Mouse (Mus musculus) layer of hippocampus, postnatal 36 days (tissue): ENCODE results near the gene Fgf16. TPM values are rescaled to one million over a fixed set of nuclear protein-coding genes. Genes with fewer than 3 reads are reported as not detected.

Experiments
- DNase-seq, 2 experiments: peaks; one replicate each; pipeline ENCODE4 v3.0.0; 2022
- total RNA-seq, 2 experiments: library from RNA; stranded (reverse); gene quantifications; 2 replicates each; pipeline ENCODE4 v1.2.3; 2021

The Fgf16 gene
- 1 to 10 TPM; 1.6 TPM for total RNA-seq

GRCm38 (mm10) chrX:105764162-105765004 is at the start of gene Fgf16:
Gene Fgf16, plus strand, starts transcription at chrX:105764279.
- no peak for DNase-seq

GRCm38 (mm10) chrX:105714740-105715139 is 49.3 kb upstream of the Fgf16 start:
- DNase-seq = no peak

GRCm38 (mm10) chrX:105715789-105716321 is 48.2 kb upstream of the Fgf16 start:
- no peak for DNase-seq

GRCm38 (mm10) chrX:105718388-105718787 is 45.7 kb upstream of the Fgf16 start:
- no peak for DNase-seq

- no peak for DNase-seq
These were observed 45.1 kb upstream of the Fgf16 start for GRCm38 (mm10) chrX:105718943-105719342.

- DNase-seq = no peak
These were observed 39.9 kb upstream of the Fgf16 start for GRCm38 (mm10) chrX:105724174-105724573.

- DNase-seq = no peak
These were observed 1.1 kb upstream of the Fgf16 start for GRCm38 (mm10) chrX:105762847-105763527.

- DNase-seq = no peak
These were observed 467 bp upstream of the Fgf16 start for GRCm38 (mm10) chrX:105763612-105764011.

GRCm38 (mm10) chrX:105765005-105765706 is 1.1 kb downstream of the Fgf16 start:
- DNase-seq = no peak

- no peak for DNase-seq
These were observed 1.9 kb downstream of the Fgf16 start for GRCm38 (mm10) chrX:105766013-105766412.

GRCm38 (mm10) chrX:105767177-105767764 is 3.2 kb downstream of the Fgf16 start:
- no peak for DNase-seq

- DNase-seq = no peak
These were observed 3.9 kb downstream of the Fgf16 start for GRCm38 (mm10) chrX:105767932-105768331.

- DNase-seq = no peak
These were observed 9.2 kb downstream of the Fgf16 start for GRCm38 (mm10) chrX:105773281-105773680.

GRCm38 (mm10) chrX:105794806-105795403 is 30.8 kb downstream of the Fgf16 start:
- no peak for DNase-seq

- DNase-seq = no peak
These were observed 60.4 kb downstream of the Fgf16 start for GRCm38 (mm10) chrX:105824462-105824861.

Other genes starting within 250 kb of the Fgf16 start
- 100 to 1,000 TPM; 175 to 193 TPM for gene Atrx, start 165.1 kb downstream of the Fgf16 start, total RNA-seq
- 10 to 100 TPM; 17.2 to 17.3 TPM for gene Magt1, start 247.6 kb downstream of the Fgf16 start, total RNA-seq